Mouse (Mus musculus) heart, embryonic 13.5 days (tissue): Measurements from ENCODE around the gene Rcan2. TPM values are rescaled to one million over a fixed set of nuclear protein-coding genes. Genes with fewer than 3 reads are reported as not detected.

Source experiments
- ATAC-seq: fragments of 200-750 bp; cut with Nextera tagmentation; 2 replicates; pipeline ENCODE4 v1.8.0; 2017; ENCODE audit warnings: moderate TSS enrichment; ENCODE audit not compliant: insufficient number of reproducible peaks, low FRiP score, low TSS enrichment; ENCODE audit errors: extremely low read depth
- H3K27ac ChIP-seq: fragments of 300-500 bp; sonication (generic); replicated peaks from 2 replicates; pipeline ENCODE4 v1.5.1; 2015; ENCODE audit warnings: moderate library complexity, mild to moderate bottlenecking, inconsistent platforms
- H3K27me3 ChIP-seq: fragments of 300-500 bp; sonication (generic); replicated peaks from 2 replicates; pipeline ENCODE4 v1.6.1; 2015; ENCODE audit warnings: mild to moderate bottlenecking, inconsistent platforms
- H3K36me3 ChIP-seq: fragments of 300-500 bp; sonication (generic); 2 replicates; pipeline ENCODE4 v1.6.1; 2015; ENCODE audit warnings: mild to moderate bottlenecking, inconsistent platforms
- H3K4me1 ChIP-seq: fragments of 300-500 bp; sonication (generic); 2 replicates; pipeline ENCODE4 v1.6.1; 2015; ENCODE audit warnings: inconsistent platforms
- H3K4me2 ChIP-seq: fragments of 300-500 bp; sonication (generic); 2 replicates; pipeline ENCODE4 v1.6.1; 2015; ENCODE audit warnings: inconsistent platforms, mild to moderate bottlenecking, moderate library complexity
- H3K4me3 ChIP-seq: fragments of 300-500 bp; sonication (generic); 2 replicates; pipeline ENCODE4 v1.5.1; 2015; ENCODE audit warnings: moderate library complexity, mild to moderate bottlenecking, inconsistent platforms
- H3K9ac ChIP-seq: fragments of 300-500 bp; sonication (generic); 2 replicates; pipeline ENCODE4 v1.6.1; 2015; ENCODE audit warnings: inconsistent platforms, mild to moderate bottlenecking, moderate library complexity
- H3K9me3 ChIP-seq: fragments of 300-500 bp; sonication (generic); 2 replicates; pipeline ENCODE4 v1.6.1; 2016; ENCODE audit warnings: inconsistent platforms
- WGBS: fragments of 180-500 bp; shearing (Covaris S2); methylation state at CpG from one replicate; pipeline ENCODE4 v1.1.7; 2015; ENCODE audit warnings: mixed read lengths; 5-methylcytosine and 5-hydroxymethylcytosine counted together
- polyA plus RNA-seq: library from polyadenylated mRNA; unstranded; fragments of >200 nt; fragmentation: Nextera tagmentation; extraction: Ambion mirVana; gene quantifications from 2 replicates; pipeline ENCODE4 v1.2.1, GENCODE M21; 2015

The Rcan2 gene
- polyA plus RNA-seq = 43.7 and 44.6 TPM in 2 replicates

DNA sequence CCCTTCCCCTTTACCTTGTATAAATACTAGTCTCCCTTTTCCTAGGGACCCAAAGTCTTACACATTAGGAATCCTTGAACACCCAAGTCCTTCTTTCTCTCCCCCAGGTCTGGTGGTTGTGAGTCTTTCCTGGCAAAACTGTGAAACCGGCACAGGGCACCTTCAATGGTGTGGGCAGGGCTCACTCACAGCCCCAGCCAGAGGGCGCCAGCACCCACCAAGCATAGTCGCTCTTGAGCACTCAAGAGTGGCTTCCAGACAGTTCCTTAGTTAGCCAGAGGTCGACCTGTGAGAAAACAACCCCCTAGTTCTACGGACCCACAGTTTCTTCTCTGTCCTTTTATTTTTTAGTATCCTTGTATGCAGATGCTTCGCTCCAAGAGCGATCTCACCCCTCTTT is at the start of gene Rcan2:
Gene Rcan2, plus strand, starts transcription at position 275 of the 400 bp plus-strand sequence.
- no peaks in the 10 kb centered on the region for H3K9me3 ChIP-seq
- H3K9ac ChIP-seq = peak within 1 kb of the TSS; percentile 89
- peak within 1 kb of the TSS; percentile 79 for H3K4me2 ChIP-seq
- H3K27ac ChIP-seq = peak within 1 kb of the TSS; percentile 86
- no peaks in the 10 kb centered on the region for H3K36me3 ChIP-seq
- peaks cover 13% of the 10 kb centered on the region for H3K27me3 ChIP-seq
- 2% methylated on average over 7 of the region's 7 CpGs for WGBS
- H3K4me1 ChIP-seq = peaks cover 34% of the 10 kb centered on the region
- no peak for ATAC-seq
- H3K4me3 ChIP-seq = peak within 1 kb of the TSS; percentile 79

DNA sequence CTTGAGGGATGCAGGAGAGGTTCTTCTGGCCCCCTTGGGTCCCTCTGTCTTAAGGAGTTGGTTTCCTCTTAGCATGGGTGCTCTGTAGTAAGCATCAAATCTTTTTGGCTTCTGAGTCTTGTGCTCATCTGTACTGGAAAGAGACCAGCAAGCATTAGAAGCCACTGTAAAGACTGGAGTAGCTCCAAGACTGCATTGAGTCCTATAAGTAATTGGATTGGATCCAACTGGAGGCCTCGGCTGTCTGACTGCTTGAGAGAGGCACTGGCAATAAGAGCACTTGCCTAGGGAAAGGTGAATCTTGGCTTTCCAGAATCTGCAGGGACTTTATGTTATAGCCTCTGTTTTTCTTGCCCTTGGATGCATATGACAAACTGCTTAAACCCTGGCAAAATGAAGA is 48.3 kb upstream of the Rcan2 start:
- peak overlapping the region; percentile 41; the same call in 1 of the 2 replicates for H3K27ac ChIP-seq

DNA sequence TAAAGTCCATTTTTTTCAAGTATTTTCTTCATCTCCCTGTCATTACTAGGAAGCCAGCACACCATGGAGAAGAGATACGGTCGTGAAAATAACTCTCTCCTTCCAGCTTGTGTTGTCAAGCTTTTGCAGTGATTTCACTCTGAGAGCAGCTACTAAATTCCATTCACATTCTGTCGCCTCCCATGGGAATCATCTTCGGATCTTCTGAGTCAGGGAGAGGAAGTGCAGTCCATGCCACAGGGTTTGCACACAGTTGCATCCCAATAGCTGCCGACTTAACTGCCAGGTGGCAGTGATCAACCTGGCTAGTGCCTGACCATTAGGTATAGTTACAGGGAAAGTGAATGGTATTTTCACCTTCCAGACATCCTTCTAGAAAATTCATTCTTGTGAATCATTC is 46.5 kb upstream of the Rcan2 start:
- H3K36me3 ChIP-seq = peaks cover 19% of the 10 kb centered on the region
- no peaks in the 10 kb centered on the region for H3K9me3 ChIP-seq
- no peak overlapping the region for H3K4me2 ChIP-seq
- whole genome bisulfite sequencing = 39% methylated on average over 5 of the region's 5 CpGs
- no peak for ATAC-seq
- peaks cover 25% of the 10 kb centered on the region for H3K4me1 ChIP-seq
- no peak overlapping the region for H3K4me3 ChIP-seq
- no peaks in the 10 kb centered on the region for H3K27me3 ChIP-seq
- H3K27ac ChIP-seq = no peak overlapping the region
- H3K9ac ChIP-seq = no peak overlapping the region

More for the DNA sequence above, 48.3 kb upstream of the Rcan2 start:
- Histone ChIP-seq H3K36me3 (peaks cover 37% of the 10 kb centered on the region), H3K4me3 (no peak overlapping the region), H3K27me3 (no peaks in the 10 kb centered on the region), H3K9ac (no peak overlapping the region), H3K4me1 (peaks cover 19% of the 10 kb centered on the region), H3K4me2 (no peak overlapping the region), H3K9me3 (no peaks in the 10 kb centered on the region)
- 15% methylated on average over 1 of the region's 1 CpGs for WGBS
- no peak for ATAC-seq

DNA sequence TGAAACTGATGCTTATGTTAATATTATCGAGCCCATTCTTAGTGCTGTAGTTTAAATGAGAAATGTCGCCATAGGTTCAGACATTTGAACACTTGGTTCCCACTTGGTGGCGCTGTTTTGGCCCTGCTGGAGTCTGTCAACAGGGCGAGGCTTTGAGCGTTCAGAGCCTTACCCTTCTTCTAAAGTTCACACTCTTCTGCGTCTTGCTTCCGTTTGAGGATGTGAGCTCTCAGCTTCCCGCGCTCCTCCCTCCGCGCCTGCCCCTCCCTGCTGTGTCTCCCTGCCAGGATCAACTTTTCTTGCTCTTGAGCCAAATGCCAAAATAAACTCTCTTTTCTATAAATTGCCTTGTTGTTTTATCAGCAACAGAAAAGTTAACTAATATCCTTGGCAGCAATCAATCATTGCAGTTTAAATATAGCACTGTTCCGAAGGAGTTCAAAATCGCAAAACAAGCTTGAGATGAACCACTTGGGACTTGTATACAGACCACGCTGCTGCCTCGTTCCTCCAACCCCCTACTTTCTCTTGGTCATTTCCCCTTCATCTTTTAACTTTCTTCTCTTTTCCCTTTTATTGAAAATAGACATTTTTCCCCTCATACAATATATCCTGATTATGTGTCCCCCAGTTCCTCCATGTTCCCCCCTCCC is 42.4 kb upstream of the Rcan2 start:
- Histone ChIP-seq H3K9ac (0 out of 2 replicates have a peak overlapping the region, but pooled peaks have one; percentile 24), H3K27me3 (no peaks in the 10 kb centered on the region), H3K36me3 (no peaks in the 10 kb centered on the region), H3K4me1 (peaks cover 14% of the 10 kb centered on the region), H3K4me2 (peak overlapping the region; percentile 49), H3K9me3 (no peaks in the 10 kb centered on the region), H3K27ac (peak overlapping the region; percentile 28; the same call in 1 of the 2 replicates), H3K4me3 (no peak overlapping the region)
- no peak for ATAC-seq
- 34% methylated on average over 15 of the region's 15 CpGs for WGBS

DNA sequence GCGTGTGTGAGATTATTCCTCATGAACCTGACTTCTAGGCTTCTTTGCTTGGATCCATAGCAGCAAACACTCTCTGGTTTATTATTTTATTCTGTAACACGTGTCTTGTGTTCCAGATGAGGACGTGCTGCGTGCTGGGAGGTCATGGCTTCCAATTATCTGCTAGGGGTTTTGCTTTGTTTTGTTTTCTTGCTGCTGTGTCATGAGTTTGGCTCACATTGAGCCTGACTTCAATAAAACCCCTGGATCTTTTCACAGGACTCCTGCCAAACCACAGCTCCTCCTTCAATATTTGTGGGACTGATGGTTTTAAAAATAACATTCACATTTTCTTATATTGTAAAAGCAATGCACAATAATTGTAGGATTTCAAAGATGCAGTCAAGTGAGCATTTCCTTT is 16.6 kb upstream of the Rcan2 start:
- no peak for ATAC-seq
- WGBS = 73% methylated on average over 4 of the region's 4 CpGs

DNA sequence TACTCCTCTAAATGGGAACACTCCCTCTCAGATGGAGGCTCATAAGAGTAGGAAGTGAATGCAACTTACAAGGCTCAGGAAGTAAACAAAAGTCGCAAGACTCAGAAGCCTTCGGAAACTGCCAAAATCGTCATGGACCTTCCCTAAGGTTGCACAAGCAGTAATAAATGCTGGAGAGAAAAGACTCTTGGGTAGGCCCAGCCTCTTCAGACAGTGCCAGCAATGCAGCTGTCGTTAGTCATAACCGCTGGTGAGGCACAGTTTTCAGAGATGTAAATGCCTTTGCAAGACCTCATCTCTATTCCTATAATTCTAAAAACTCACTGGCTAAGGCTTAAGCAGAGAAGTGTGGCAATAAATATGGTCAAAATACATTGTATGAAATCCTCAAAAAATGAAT is 12.9 kb upstream of the Rcan2 start:
- Histone ChIP-seq H3K36me3 (no peaks in the 10 kb centered on the region), H3K4me1 (peaks cover 12% of the 10 kb centered on the region), H3K27ac (no peak overlapping the region), H3K9me3 (no peaks in the 10 kb centered on the region), H3K9ac (no peak overlapping the region), H3K27me3 (no peaks in the 10 kb centered on the region), H3K4me2 (no peak overlapping the region), H3K4me3 (no peak overlapping the region)
- WGBS = 86% methylated on average over 5 of the region's 5 CpGs
- no peak for ATAC-seq

More for the DNA sequence above, 16.6 kb upstream of the Rcan2 start:
- H3K27ac ChIP-seq = no peak overlapping the region
- peaks cover 11% of the 10 kb centered on the region for H3K4me1 ChIP-seq
- H3K9ac ChIP-seq = no peak overlapping the region
- no peak overlapping the region for H3K4me2 ChIP-seq
- H3K27me3 ChIP-seq = no peaks in the 10 kb centered on the region
- peaks cover 8% of the 10 kb centered on the region; the same call in 1 of the 2 replicates for H3K9me3 ChIP-seq
- no peak overlapping the region for H3K4me3 ChIP-seq
- no peaks in the 10 kb centered on the region for H3K36me3 ChIP-seq

DNA sequence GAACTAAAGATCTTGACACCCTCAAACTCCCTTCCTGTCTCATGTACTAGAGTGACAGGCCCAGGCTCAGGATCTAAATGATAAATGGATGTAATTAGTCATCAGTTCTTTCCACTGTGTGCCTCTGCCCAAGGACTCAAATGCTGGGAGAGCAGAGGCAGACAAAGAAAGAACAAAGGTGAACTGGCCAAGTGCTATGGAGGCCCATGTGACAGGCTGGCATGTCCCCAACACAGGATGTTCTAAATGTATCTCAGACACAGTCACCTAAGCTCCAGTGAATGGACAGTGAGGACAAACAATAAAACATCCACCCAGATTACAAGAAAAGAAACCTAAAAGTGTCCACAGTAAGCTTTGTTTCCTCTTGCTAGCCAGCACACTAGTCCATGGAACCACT is 11.8 kb upstream of the Rcan2 start:
- no peak overlapping the region for H3K27ac ChIP-seq
- peaks cover 12% of the 10 kb centered on the region for H3K4me1 ChIP-seq
- H3K9ac ChIP-seq = no peak overlapping the region
- H3K4me3 ChIP-seq = no peak overlapping the region
- no peaks in the 10 kb centered on the region for H3K9me3 ChIP-seq
- H3K27me3 ChIP-seq = no peaks in the 10 kb centered on the region
- ATAC-seq = no peak
- H3K36me3 ChIP-seq = no peaks in the 10 kb centered on the region
- no peak overlapping the region for H3K4me2 ChIP-seq

DNA sequence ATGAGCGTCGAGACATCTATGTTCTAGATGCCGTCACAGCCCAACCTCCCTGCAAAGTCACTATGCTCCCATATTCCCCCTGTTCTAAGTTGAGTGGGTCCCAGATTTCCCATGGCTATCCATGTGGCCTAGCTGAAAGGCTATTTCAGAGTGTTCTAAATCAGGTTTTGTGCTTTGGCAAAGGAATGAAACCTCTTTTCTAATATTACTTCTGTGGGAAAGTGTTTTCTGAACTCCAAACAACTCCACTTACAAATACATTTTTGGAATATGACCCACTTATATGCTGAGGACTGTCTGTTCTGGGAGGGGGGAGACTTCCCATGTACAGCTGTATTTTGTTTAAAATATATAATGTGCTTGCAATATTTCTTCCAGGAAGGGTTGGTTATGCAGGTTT is 9.4 kb upstream of the Rcan2 start:
- no peak overlapping the region for H3K9ac ChIP-seq
- no peaks in the 10 kb centered on the region for H3K9me3 ChIP-seq
- peaks cover 12% of the 10 kb centered on the region for H3K4me1 ChIP-seq
- WGBS = 75% methylated on average over 3 of the region's 3 CpGs
- H3K4me2 ChIP-seq = no peak overlapping the region
- H3K36me3 ChIP-seq = no peaks in the 10 kb centered on the region
- no peak for ATAC-seq
- no peak overlapping the region for H3K4me3 ChIP-seq
- H3K27me3 ChIP-seq = no peaks in the 10 kb centered on the region
- H3K27ac ChIP-seq = no peak overlapping the region

DNA sequence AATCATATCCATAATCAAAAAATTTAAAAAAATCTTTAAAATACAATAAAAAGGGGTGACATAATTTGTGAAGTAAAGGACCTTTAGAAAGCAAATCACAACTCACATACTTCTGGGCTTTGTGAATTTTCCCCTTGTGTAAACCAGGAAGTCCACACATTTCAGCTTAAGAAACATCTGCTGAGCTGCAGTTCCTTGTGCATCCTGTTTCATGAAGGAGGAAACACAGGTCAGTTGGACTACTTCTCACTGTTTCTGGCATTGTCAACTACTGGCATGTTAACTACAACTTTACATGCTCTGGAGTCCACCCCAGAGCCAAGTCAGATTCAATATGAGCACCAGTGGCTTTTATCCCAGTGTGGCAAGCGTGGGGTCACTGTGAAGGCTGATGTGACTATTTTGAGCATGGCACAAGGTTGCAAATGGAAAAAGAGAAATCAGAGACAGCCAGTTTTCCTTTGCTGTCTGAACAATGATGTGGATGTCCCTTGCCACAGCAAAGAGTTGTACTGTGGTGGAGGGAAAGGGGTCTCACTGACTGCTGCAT is 6.3 kb upstream of the Rcan2 start:
- Histone ChIP-seq H3K27ac (0 out of 2 replicates have a peak overlapping the region, but pooled peaks have one; percentile 32), H3K9me3 (no peaks in the 10 kb centered on the region), H3K4me3 (no peak overlapping the region), H3K36me3 (no peaks in the 10 kb centered on the region), H3K9ac (0 out of 2 replicates have a peak overlapping the region, but pooled peaks have one; percentile 7), H3K4me2 (no peak overlapping the region), H3K27me3 (no peaks in the 10 kb centered on the region), H3K4me1 (0 out of 2 replicates have a peak, but pooled peaks cover 4% of the 10 kb centered on the region)
- ATAC-seq = no peak
- 33% methylated on average over 1 of the region's 1 CpGs for WGBS

DNA sequence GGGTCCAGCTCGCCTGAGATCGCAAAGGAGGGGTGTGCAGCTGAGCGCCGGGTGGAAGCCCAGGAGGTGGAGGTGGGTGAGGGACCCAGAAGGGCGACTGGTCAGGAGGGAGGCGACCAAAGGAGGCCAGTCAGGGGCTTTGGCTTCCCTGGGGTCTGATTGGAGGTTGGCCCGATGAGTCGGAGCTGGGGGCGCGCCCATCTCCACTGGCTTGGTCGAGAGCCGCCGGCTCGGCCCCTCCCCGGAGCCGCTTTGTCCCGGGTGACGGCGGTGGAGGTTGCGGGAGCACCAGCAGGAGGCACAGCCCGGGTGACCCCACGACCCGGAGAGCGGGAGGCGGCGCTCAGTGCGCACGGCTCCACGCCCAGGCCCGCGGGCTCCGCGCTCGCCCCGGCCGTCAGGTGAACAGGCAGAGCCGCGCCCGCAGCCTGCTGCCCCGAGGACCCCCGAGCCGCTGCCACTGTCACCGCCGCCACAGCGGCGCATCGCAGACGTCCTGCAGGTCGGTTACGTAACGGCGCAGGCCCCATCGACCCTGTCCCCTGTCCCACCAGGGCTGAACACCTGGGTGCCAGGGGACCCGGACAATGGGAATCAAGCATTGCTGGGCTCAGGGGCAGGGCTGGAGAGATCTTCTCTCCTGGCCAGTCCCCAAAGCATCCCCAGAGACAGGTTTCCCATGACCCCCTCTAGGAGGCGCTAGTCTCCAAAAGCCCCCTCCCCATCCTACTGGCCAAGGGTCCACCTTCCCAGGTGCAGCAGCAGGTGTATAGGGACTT is 633 bp downstream of the Rcan2 start:
- Histone ChIP-seq H3K27ac (peak overlapping the region; percentile 86), H3K9ac (peak overlapping the region; percentile 89), H3K4me3 (peak overlapping the region; percentile 79), H3K36me3 (no peaks in the 10 kb centered on the region), H3K4me2 (peak overlapping the region; percentile 79), H3K4me1 (peaks cover 34% of the 10 kb centered on the region), H3K27me3 (peaks cover 13% of the 10 kb centered on the region), H3K9me3 (no peaks in the 10 kb centered on the region)
- peak; percentile 43; the same call in 1 of the 2 replicates for ATAC-seq
- WGBS = under 1% methylated on average over 54 of the region's 55 CpGs

DNA sequence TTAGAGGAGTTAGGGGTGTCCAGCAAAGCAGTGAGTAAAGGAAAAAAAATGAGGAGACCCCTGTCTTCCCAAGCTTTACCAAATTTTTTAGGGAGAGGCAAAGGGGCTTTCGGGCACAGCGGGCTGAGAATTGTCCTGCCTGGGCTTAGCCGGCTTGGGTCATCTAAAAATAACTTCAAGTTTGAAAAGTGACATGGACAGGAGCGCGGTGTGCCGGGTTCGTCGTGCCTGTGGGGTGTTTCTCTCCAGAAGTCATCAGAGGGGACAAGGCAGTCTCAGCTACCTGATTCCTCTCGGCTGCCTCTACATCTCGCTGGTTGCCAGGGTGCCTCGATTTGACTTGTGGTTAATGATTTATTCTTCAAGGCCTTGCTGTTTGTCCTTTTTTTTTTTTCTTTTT is 1.3 kb downstream of the Rcan2 start:
- Histone ChIP-seq H3K9ac (peak overlapping the region; percentile 89), H3K4me2 (peak overlapping the region; percentile 79), H3K27me3 (peaks cover 13% of the 10 kb centered on the region), H3K36me3 (no peaks in the 10 kb centered on the region), H3K27ac (peak overlapping the region; percentile 86), H3K4me1 (peaks cover 34% of the 10 kb centered on the region), H3K9me3 (no peaks in the 10 kb centered on the region), H3K4me3 (peak overlapping the region; percentile 79)
- WGBS = 24% methylated on average over 11 of the region's 11 CpGs
- ATAC-seq = no peak
